Mouse (Mus musculus) limb, embryonic 14.5 days (tissue): ENCODE results near the gene Lin7b. TPM values are rescaled to one million over a fixed set of nuclear protein-coding genes. Genes with fewer than 3 reads are reported as not detected.

Experiments
- ATAC-seq: fragments of 200-750 bp; cut with Nextera tagmentation; 2 replicates; pipeline ENCODE4 v1.8.0; 2017; ENCODE audit warnings: low read depth, moderate number of reproducible peaks, moderate TSS enrichment; ENCODE audit not compliant: low FRiP score
- DNase-seq: peaks from one replicate; pipeline ENCODE4 v3.0.0-alpha.2; 2015; ENCODE audit warnings: low spot score
- H3K27ac ChIP-seq: fragments of 300-500 bp; sonication (generic); replicated peaks from 2 replicates; pipeline ENCODE4 v1.5.1; 2014; ENCODE audit warnings: low read depth, mild to moderate bottlenecking, low read length, moderate library complexity, mixed read lengths
- H3K27me3 ChIP-seq: fragments of 300-500 bp; sonication (generic); 2 replicates; pipeline ENCODE4 v1.6.1; 2014; ENCODE audit warnings: low read length, mixed read lengths; ENCODE audit not compliant: control insufficient read depth, insufficient read depth
- H3K36me3 ChIP-seq: fragments of 300-500 bp; sonication (generic); 2 replicates; pipeline ENCODE4 v1.6.1; 2014; ENCODE audit warnings: mild to moderate bottlenecking, low read length, moderate library complexity, mixed read lengths; ENCODE audit not compliant: control insufficient read depth, insufficient read depth
- H3K4me1 ChIP-seq: fragments of 300-500 bp; sonication (generic); 2 replicates; pipeline ENCODE4 v1.6.1; 2014; ENCODE audit warnings: antibody characterized with exemption, low read length, mixed read lengths; ENCODE audit not compliant: control insufficient read depth, insufficient read depth
- H3K4me2 ChIP-seq: fragments of 300-500 bp; sonication (generic); replicated peaks from 2 replicates; pipeline ENCODE4 v1.6.1; 2014; ENCODE audit warnings: low read depth, mild to moderate bottlenecking, low read length, moderate library complexity; ENCODE audit not compliant: severe bottlenecking
- H3K4me3 ChIP-seq: fragments of 300-500 bp; sonication (generic); replicated peaks from 2 replicates; pipeline ENCODE4 v1.5.1; 2014; ENCODE audit warnings: low read length
- H3K9ac ChIP-seq: fragments of 300-500 bp; sonication (generic); 2 replicates; pipeline ENCODE4 v1.6.1; 2014; ENCODE audit warnings: mild to moderate bottlenecking, low read depth, low read length, moderate library complexity; ENCODE audit not compliant: severe bottlenecking
- H3K9me3 ChIP-seq: fragments of 300-500 bp; sonication (generic); 2 replicates; pipeline ENCODE4 v1.6.1; 2016; ENCODE audit warnings: low read length; ENCODE audit not compliant: control insufficient read depth
- POLR2A ChIP-seq: fragments of 200-500 bp; IDR thresholded peaks from 2 replicates; pipeline ENCODE4 v1.8.0; 2012; ENCODE audit warnings: inconsistent platforms, mild to moderate bottlenecking, moderate library complexity, borderline replicate concordance; ENCODE audit not compliant: insufficient read depth, insufficient read length; ENCODE audit errors: extremely low read depth
- WGBS: fragments of 180-500 bp; shearing (Covaris S2); extraction: QIAGEN DNeasy Blood & Tissue Kit; methylation state at CpG from one replicate; pipeline ENCODE4 v1.1.7; 2014; 5-methylcytosine and 5-hydroxymethylcytosine counted together
- polyA plus RNA-seq, 2 experiments: library from polyadenylated mRNA; depleted of rRNA in 1 of 2; stranded (reverse) in 1 of 2; unstranded in 1 of 2; fragments of >200 nt; fragmentation: Nextera tagmentation in 1 of 2; extraction: Ambion mirVana in 1 of 2; gene quantifications; 2 replicates each; pipeline versions ENCODE4 v1.2.1 to v1.2.3; 2012 to 2014

Lin7b gene
- polyA plus RNA-seq, 2 experiments, result 1.7 to 4.7 TPM

- peaks cover 23% of the 10 kb centered on the region for H3K4me1 ChIP-seq
- H3K4me2 ChIP-seq, result peak overlapping the region; percentile 86
- peak overlapping the region; percentile 70 for H3K9ac ChIP-seq
- no peaks in the 10 kb centered on the region for H3K9me3 ChIP-seq
- no peaks in the 10 kb centered on the region for H3K27me3 ChIP-seq
- H3K4me3 ChIP-seq, result peak overlapping the region; percentile 77
- H3K36me3 ChIP-seq, result no peaks in the 10 kb centered on the region
- WGBS, result 4% methylated on average over 21 of the region's 22 CpGs
- TF ChIP-seq POLR2A, result no peak
- peak overlapping the region; percentile 79 for H3K27ac ChIP-seq
- DNase-seq, result peak; percentile 73
- peak; percentile 55 for ATAC-seq
Observed at GRCm38 (mm10) chr7:45332685-45333425, 37.5 kb downstream of the Lin7b start.

DNA sequence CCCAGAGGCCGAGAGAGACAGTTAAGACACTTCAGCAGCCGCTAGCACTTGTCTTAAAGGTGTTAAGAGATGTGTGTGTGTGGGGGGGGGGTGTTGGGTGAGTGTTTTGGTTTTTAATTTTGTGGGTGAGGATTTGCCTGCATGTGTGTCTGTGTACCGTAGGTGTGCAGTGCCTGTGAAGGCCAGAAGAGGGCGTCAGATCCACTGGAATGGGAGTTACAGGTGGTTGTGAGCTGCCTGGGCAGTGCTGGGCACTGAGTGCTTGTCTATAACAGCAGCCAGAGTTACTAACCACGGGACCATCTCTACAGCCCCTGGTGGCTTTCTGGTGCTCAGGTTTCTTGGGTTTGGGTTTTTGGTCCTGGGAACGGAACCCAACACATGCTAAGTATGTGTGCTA, 38.9 kb downstream of the Lin7b start:
- H3K27ac ChIP-seq, result no peak overlapping the region
- no peak overlapping the region for H3K4me2 ChIP-seq
- DNase-seq (no peak), ATAC-seq (no peak)
- H3K36me3 ChIP-seq, result peaks cover 6% of the 10 kb centered on the region
- WGBS, result 72% methylated on average over 6 of the region's 6 CpGs
- no peak overlapping the region for H3K9ac ChIP-seq
- peaks cover 19% of the 10 kb centered on the region for H3K4me1 ChIP-seq
- H3K27me3 ChIP-seq, result no peaks in the 10 kb centered on the region
- H3K9me3 ChIP-seq, result no peaks in the 10 kb centered on the region
- no peak for TF ChIP-seq POLR2A
- H3K4me3 ChIP-seq, result no peak overlapping the region

- 78% methylated on average over 13 of the region's 13 CpGs for WGBS
- ATAC-seq (no peak), DNase-seq (no peak)
- H3K36me3 ChIP-seq, result peaks cover 22% of the 10 kb centered on the region
- H3K4me2 ChIP-seq, result no peak overlapping the region
- peaks cover 9% of the 10 kb centered on the region for H3K4me1 ChIP-seq
- H3K27ac ChIP-seq, result no peak overlapping the region
- TF ChIP-seq POLR2A, result no peak
- H3K27me3 ChIP-seq, result no peaks in the 10 kb centered on the region
- H3K9ac ChIP-seq, result no peak overlapping the region
- H3K4me3 ChIP-seq, result no peak overlapping the region
- no peaks in the 10 kb centered on the region for H3K9me3 ChIP-seq
Observed at GRCm38 (mm10) chr7:45328841-45329475, 41.4 kb downstream of the Lin7b start.

GRCm38 (mm10) chr7:45325800-45326199, 44.6 kb downstream of the Lin7b start:
- H3K9me3 ChIP-seq, result no peaks in the 10 kb centered on the region
- no peak overlapping the region for H3K4me2 ChIP-seq
- no peak for DNase-seq
- H3K4me3 ChIP-seq, result no peak overlapping the region
- peaks cover 34% of the 10 kb centered on the region for H3K36me3 ChIP-seq
- no peaks in the 10 kb centered on the region for H3K4me1 ChIP-seq
- H3K27ac ChIP-seq, result no peak overlapping the region
- no peak for TF ChIP-seq POLR2A
- no peaks in the 10 kb centered on the region for H3K27me3 ChIP-seq
- no peak for ATAC-seq
- no peak overlapping the region for H3K9ac ChIP-seq

DNA sequence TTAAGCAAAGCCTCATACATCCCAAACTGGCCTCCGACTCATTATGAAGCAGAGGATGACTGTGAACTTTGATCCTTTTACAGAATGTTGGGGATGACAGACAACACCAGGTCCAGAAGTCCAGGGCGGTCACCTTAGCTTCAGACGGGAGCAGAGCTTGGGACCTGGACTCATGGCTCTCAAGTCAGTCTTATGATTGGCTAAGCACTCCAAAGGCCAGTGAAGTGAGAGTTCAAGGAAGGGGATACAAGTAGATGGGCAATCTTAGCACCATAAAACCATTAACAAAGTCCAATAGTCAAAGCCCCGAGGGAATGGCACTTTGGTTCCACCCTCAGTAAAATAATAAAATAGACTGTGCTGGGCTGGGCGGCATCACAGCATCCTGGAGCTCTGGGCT, 47.3 kb downstream of the Lin7b start:
- DNase-seq, result no peak
- 56% methylated on average over 5 of the region's 5 CpGs for WGBS
- H3K36me3 ChIP-seq, result peaks cover 43% of the 10 kb centered on the region

More for the DNA sequence above, 47.3 kb downstream of the Lin7b start:
- no peak for ATAC-seq
- no peak for TF ChIP-seq POLR2A
- Histone ChIP-seq H3K4me2 (no peak overlapping the region), H3K9ac (no peak overlapping the region), H3K4me3 (no peak overlapping the region), H3K4me1 (no peaks in the 10 kb centered on the region), H3K9me3 (no peaks in the 10 kb centered on the region), H3K27ac (no peak overlapping the region), H3K27me3 (no peaks in the 10 kb centered on the region)
